Mouse (Mus musculus) adrenal gland, postnatal 10 days (tissue): ENCODE results near the gene D630045J12Rik. TPM values are rescaled to one million over a fixed set of nuclear protein-coding genes. Genes with fewer than 3 reads are reported as not detected.

ENCODE experiments used
- DNase-seq: peaks from one replicate; pipeline ENCODE4 v3.0.0; 2021; ENCODE audit warnings: mixed read lengths
- total RNA-seq, 2 experiments: library from RNA; stranded (reverse); gene quantifications; 2 replicates each; pipeline ENCODE4 v1.2.3; 2021

D630045J12Rik gene
- total RNA-seq, 2 experiments from 2014 or later, result 4.1 to 5.1 TPM

DNA sequence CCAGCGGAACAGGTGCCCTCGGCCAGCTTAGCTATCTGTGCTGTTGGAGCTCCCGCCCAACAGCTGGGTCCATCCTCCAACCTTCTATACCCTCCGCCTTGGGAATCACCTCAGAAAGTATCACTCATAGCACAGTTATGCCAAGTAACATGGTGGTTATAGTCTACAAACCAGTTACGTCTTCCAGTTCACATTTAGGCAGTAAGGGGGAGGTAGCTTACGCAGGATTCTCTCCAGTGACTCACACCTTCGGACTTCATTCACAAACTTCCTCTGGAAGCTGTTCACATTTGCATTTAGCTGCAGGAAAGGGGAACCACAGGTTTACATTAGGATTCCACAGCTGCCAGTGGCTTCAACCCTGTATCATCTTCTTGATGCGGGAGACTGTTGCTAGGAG is 161.3 kb downstream of the D630045J12Rik start:
- DNase-seq, result no peak

DNA sequence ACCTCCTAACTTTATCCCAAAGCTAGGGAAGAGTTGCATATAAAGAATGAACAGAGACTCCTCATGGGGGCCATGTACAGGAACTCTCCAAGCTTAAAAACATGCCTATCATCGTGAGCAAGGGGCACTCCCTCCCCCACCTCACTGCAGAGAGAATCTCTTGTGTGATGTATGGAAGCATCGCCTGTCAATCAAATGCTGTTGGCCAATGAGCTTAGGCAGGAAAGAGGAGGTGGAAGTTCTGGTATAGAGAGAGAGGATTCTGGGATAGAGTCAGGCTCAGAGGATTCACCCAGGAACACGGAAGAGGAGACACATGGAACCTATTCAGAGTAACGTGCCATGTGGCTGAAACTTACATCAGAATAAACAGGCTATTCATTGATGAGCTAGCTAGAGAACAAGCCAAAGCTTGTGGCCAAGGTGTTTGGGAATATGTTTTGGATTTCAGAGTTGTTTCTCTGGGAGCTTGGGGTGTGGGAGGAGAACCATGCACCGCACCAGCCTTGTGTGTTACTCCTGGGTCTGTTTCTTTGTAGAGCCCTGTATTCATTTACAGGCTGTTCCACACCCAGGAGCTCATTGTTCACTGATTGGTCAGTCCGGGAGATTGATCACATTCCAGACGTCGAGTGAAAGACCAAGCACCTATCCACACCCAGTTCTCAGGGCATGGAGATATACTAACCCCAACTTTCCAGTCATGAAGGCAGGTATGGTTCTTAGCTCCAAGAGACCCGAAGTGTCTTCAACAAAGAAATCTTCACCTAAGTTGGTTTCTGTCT is 166.4 kb downstream of the D630045J12Rik start:
- DNase-seq, result no peak

DNA sequence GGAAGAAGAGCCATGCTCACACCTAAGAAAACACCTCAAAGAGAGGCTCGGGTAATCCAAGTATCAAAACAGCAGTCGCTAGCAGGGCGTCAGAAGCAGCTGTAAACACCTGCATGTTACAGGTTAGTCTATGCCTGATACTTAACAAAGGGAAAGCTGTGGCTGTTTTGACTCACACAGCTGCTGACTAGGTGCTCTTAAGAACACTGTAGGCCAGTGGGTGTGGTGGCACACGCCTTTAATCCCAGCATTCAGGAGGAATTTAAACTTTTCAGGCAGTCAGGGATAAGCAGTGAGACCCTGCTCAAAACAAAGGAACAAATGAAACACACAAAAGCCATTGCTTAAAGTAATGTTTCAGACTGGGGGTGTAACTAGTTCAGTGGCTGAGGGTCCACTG is 170.6 kb downstream of the D630045J12Rik start:
- DNase-seq, result no peak

DNA sequence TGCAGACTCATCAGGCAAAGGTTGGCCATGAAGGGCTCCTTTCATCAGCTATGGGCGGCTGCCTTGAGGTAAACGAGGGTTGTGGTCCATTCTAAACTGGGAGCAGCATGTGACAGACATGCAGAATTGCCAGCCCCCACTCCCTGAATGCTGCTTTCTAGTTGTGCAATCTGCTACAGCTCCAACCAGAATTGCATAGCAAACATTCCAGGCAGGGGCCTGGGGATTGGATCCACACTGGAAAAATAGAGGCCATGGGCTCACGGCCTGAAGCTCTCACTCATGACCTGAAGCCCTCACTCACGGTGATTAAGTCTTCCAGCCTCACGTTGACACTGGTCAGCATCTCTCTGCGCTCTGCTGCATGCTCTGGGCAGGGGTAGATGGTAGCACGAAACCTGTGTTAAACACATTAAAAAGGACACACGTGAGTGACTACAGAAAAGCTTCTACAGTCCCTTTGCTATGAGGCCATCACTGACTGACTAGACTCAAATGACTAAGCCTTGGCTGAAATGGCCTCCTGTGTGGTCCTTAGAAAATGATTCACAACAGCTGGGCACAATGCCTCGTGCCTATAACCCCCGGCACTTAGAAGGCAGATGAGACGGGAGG is 172.0 kb downstream of the D630045J12Rik start:
- DNase-seq, result no peak

DNA sequence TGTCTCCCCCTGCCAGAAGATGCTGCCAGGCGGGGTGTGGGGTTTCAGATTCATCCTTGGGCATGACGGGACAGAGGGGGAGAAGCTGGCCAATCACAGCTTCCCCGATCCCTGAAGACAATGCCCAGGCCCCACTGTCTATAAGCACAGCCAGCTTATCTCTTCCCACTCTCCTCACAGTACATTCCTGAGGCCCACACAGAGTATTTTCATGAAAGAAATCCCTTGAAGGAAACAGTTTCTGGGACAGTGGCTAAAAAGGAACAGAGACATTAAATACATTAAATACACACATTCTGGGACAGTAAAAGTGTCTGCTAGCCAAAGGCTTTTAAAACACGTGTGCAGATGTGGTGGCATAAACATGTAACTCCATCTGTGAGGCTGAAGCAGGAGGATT is 173.4 kb downstream of the D630045J12Rik start:
- DNase-seq, result no peak

DNA sequence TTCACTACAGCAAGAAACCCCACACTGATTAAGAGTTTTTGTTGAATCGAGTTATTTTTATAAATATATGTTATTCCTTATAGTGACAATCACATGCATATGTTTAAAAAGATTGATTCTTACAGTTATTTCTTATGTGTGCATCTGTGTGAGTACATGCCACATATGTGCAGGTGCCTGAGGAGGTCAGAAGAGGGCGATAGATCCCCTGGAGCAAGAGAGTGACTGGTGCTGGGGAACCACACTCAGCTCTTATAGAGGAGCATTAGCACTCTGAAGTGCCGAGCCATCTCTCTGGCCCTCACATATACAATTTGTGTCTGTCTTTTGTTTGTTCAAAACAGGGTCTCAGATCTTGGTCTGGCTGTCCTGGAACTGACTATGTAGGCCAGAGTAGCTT is 180.2 kb downstream of the D630045J12Rik start:
- no peak for DNase-seq

Other genes starting within 250 kb of the D630045J12Rik start
- 1 to 10 TPM; 1.9 to 3.4 TPM for gene Svopl, start 207.0 kb downstream of the D630045J12Rik start, total RNA-seq
- not detected for gene Tmem213, start 144.8 kb downstream of the D630045J12Rik start, total RNA-seq
- gene Atp6v0a4, start 129.4 kb downstream of the D630045J12Rik start, total RNA-seq, result 1 to 10 TPM; 4.0 to 5.4 TPM
- gene Zc3hav1l, start 45.2 kb upstream of the D630045J12Rik start, total RNA-seq, result 1 to 10 TPM; 4.3 to 6.0 TPM
- gene Zc3hav1, start 100.6 kb upstream of the D630045J12Rik start, total RNA-seq, result 10 to 100 TPM; 36.1 to 42.0 TPM
- gene Ttc26, start 127.5 kb upstream of the D630045J12Rik start, total RNA-seq, result 1 to 10 TPM; 2.9 to 3.2 TPM
- 10 to 100 TPM; 20.4 to 31.3 TPM for gene Ubn2, start 179.9 kb upstream of the D630045J12Rik start, total RNA-seq